Mouse (Mus musculus): ENCODE measurements around the gene Stambp. TPM values are rescaled to one million over a fixed set of nuclear protein-coding genes. Genes with fewer than 3 reads are reported as not detected.

The Stambp gene
- total RNA-seq, 2 experiments from 2014 or later: 31.1 to 31.6 TPM

GRCm38 (mm10) chr6:83506258-83507167 is 66.0 kb downstream of the Stambp start, which contains the start of gene Dguok:
Gene Dguok (minus strand): TSS chr6:83506969.
- peak; percentile 98 to 99 for DNase-seq (ENCODE audit: low spot score in 2 of 2)
- intact Hi-C loops (cut with DNase I): loop anchor here (1.0 to 5.0 kb wide), 5 partner anchors 35 to 158 kb away; partner anchors contain the start of genes Bola3, Stambp and Tet3

- intact Hi-C loops (cut with DNase I): loop anchor here (5.0 kb wide), 2 partner anchors 48 to 67 kb away; partner anchors contain the start of genes Stambp and Tet3
- no peak for DNase-seq (ENCODE audit: low spot score in 2 of 2)
These were observed 67.0 kb downstream of the Stambp start for GRCm38 (mm10) chr6:83505554-83505953.

- peak in 1 of 2 experiments; percentile 60 for DNase-seq (ENCODE audit: low spot score in 2 of 2)
- intact Hi-C loops (cut with DNase I): no loop called here
These were observed 69.2 kb downstream of the Stambp start for GRCm38 (mm10) chr6:83503361-83503760.

GRCm38 (mm10) chr6:83502656-83503055 is 69.9 kb downstream of the Stambp start:
- peak; percentile 42 to 86 for DNase-seq (ENCODE audit: low spot score in 2 of 2)
- intact Hi-C loops (cut with DNase I): no loop called here

GRCm38 (mm10) chr6:83501524-83502310 is 70.8 kb downstream of the Stambp start:
- intact Hi-C loops (cut with DNase I): no loop called here
- no peak for DNase-seq (ENCODE audit: low spot score in 2 of 2)

GRCm38 (mm10) chr6:83500462-83500861 is 72.1 kb downstream of the Stambp start:
- intact Hi-C loops (cut with DNase I): no loop called here

GRCm38 (mm10) chr6:83499078-83499477 is 73.5 kb downstream of the Stambp start:
- DNase-seq (ENCODE audit: low spot score in 2 of 2): peak; percentile 23 to 88

More at GRCm38 (mm10) chr6:83500462-83500861, 72.1 kb downstream of the Stambp start:
- no peak for DNase-seq (ENCODE audit: low spot score in 2 of 2)

GRCm38 (mm10) chr6:83496753-83497710 is 75.5 kb downstream of the Stambp start:
- intact Hi-C loops (cut with DNase I): no loop called here
- DNase-seq (ENCODE audit: low spot score in 2 of 2): no peak

More at GRCm38 (mm10) chr6:83499078-83499477, 73.5 kb downstream of the Stambp start:
- intact Hi-C loops (cut with DNase I): no loop called here

GRCm38 (mm10) chr6:83496009-83496752 is 76.3 kb downstream of the Stambp start:
- no peak for DNase-seq (ENCODE audit: low spot score in 2 of 2)
- intact Hi-C loops (cut with DNase I): no loop called here

Other genes with a start within 250 kb of the Stambp start
- 1 to 10 TPM; 5.0 to 6.3 TPM for gene Mthfd2, start 246.8 kb downstream of the Stambp start, total RNA-seq (2021)
- gene Mob1a, start 246.7 kb downstream of the Stambp start, total RNA-seq (2021): 10 to 100 TPM; 20.0 to 20.2 TPM
- gene Bola3, start 223.6 kb downstream of the Stambp start, total RNA-seq (2021): 10 to 100 TPM; 52.3 to 56.5 TPM
- gene Tet3, start 113.6 kb downstream of the Stambp start, total RNA-seq (2021): 10 to 100 TPM; 86.4 to 87.3 TPM
- 10 to 100 TPM; 23.3 to 25.3 TPM for gene Dguok, start 65.8 kb downstream of the Stambp start, total RNA-seq (2021)
- not detected for gene Actg2, start 36.5 kb downstream of the Stambp start, total RNA-seq (2021)
- not detected for gene Clec4f, start 83.5 kb upstream of the Stambp start, total RNA-seq (2021)
- gene Cd207, start 105.1 kb upstream of the Stambp start, total RNA-seq (2021): not detected
- not detected for gene Vax2, start 138.5 kb upstream of the Stambp start, total RNA-seq (2021)
- not detected for gene Atp6v1b1, start 170.3 kb upstream of the Stambp start, total RNA-seq (2021)
- gene Ankrd53, start 189.9 kb upstream of the Stambp start, total RNA-seq (2021): not detected
- 10 to 100 TPM; 46.4 to 53.6 TPM for gene Tex261, start 203.1 kb upstream of the Stambp start, total RNA-seq (2021)
- gene Nagk, start 222.3 kb upstream of the Stambp start, total RNA-seq (2021): 10 to 100 TPM; 47.0 to 48.3 TPM